Mouse (Mus musculus): ENCODE results near the gene Asb3. TPM values are rescaled to one million over a fixed set of nuclear protein-coding genes. Genes with fewer than 3 reads are reported as not detected.

Gene Asb3
- polyA plus RNA-seq (2012; rRNA removed), result 1.5 and 2.7 TPM in 2 replicates

DNA sequence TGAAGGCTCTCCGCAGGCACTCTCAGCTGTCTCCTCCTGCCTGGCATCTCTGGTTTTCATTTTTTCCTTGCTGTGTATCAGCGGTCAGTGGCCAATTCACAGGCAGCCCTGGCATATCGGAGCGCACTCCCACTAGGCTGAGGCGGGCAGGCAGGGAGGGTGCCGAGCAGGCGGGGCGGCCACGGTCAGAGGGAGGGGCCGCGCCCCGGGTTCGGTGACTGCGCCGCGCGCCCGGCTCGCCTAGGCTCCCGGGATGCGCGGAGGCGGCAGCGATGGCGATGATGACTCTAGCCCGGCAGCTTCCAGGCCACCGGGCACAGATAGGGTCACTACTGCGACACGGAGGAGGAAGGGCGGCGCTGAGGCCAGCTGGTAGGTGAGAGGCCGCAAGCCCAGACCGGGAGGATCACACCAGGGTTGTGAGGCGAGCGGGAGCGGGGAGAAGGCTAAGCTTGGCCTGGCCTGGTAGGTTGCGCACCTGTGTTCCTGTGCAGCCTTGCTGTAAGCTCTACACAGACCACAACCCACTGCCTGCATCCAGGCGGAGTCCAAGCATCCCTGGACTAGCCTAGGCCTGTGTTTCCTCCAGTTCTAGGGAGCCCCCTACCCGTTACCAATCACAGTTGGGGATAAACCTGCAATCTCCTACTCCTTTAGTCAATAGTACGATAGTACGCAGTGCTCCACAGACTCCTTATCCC is at the start of gene Asb3, which contains the start of gene Gpr75:
TSS of gene Asb3 (plus strand) at position 246 of the 701 bp plus-strand sequence.
TSS of gene Gpr75 (plus strand) at position 188 of the 701 bp plus-strand sequence.
- peak; percentile 40 for DNase-seq
- peak within 1 kb of the TSS; percentile 34 for H3K4me3 ChIP-seq (replicated peaks; ENCODE audit: extremely low read depth, low read depth, low read length)
- no peaks in the 10 kb centered on the region; the same call in 1 of the 2 replicates for H3K4me1 ChIP-seq (ENCODE audit: control insufficient read depth, insufficient read depth, low read length)
- TF ChIP-seq POLR2A (IDR thresholded peaks at IDR 0.05; ENCODE audit: borderline replicate concordance, extremely low read depth, low read depth, low read length), result no peak
- no peak for TF ChIP-seq CTCF (IDR thresholded peaks at IDR 0.05; ENCODE audit: insufficient read depth, low read length)
- 6% methylated on average over 41 of the region's 41 CpGs for WGBS

DNA sequence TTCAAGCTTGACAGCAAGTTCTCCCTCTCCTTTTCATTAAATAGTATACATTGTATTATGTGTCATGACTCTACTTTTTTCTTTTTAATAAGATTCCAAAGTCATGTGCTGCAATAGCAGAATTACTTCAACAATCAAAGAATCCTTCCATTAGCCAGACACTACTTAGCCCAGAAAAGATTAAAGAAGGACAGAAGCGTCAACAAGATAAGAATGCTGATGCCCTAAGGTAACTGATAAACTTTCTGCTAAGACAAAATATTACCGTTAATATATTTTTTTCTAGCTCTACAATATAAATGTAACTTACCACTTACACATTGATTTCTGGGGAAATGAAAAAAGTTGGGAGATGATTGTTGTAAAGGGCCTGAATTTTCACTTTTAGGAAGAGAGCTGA is 46.4 kb upstream of the Asb3 start:
- no peak for DNase-seq
- 89% methylated on average over 2 of the region's 2 CpGs for WGBS
- TF ChIP-seq CTCF (IDR thresholded peaks at IDR 0.05; ENCODE audit: insufficient read depth, low read length) (no peak), POLR2A (IDR thresholded peaks at IDR 0.05; ENCODE audit: borderline replicate concordance, extremely low read depth, low read depth, low read length) (no peak)
- Histone ChIP-seq H3K4me1 (ENCODE audit: control insufficient read depth, insufficient read depth, low read length) (no peaks in the 10 kb centered on the region), H3K4me3 (replicated peaks; ENCODE audit: extremely low read depth, low read depth, low read length) (no peak overlapping the region)

DNA sequence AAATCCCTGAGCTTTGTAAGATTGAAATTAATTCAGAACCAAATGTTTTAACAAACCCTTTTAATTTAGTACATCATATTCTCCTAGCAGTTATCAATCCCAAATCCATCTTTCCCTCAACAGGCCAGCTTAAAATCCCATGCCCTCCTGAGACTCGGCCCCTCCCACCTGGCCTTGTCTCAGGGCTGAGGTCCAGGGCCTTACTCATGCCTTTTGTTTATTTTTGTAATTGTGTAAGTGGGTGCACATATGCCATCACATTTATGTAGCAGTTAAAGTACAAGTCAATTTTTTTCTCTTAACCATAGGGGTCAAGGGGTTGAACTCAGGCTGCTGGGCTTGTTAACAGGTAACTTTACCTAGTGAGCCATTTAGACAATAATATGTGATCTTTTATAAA is 40.9 kb upstream of the Asb3 start:
- Histone ChIP-seq H3K4me3 (replicated peaks; ENCODE audit: extremely low read depth, low read depth, low read length) (no peak overlapping the region), H3K4me1 (ENCODE audit: control insufficient read depth, insufficient read depth, low read length) (no peaks in the 10 kb centered on the region)
- 62% methylated on average over 1 of the region's 1 CpGs for WGBS
- TF ChIP-seq POLR2A (IDR thresholded peaks at IDR 0.05; ENCODE audit: borderline replicate concordance, extremely low read depth, low read depth, low read length) (no peak), CTCF (IDR thresholded peaks at IDR 0.05; ENCODE audit: insufficient read depth, low read length) (no peak)
- no peak for DNase-seq

DNA sequence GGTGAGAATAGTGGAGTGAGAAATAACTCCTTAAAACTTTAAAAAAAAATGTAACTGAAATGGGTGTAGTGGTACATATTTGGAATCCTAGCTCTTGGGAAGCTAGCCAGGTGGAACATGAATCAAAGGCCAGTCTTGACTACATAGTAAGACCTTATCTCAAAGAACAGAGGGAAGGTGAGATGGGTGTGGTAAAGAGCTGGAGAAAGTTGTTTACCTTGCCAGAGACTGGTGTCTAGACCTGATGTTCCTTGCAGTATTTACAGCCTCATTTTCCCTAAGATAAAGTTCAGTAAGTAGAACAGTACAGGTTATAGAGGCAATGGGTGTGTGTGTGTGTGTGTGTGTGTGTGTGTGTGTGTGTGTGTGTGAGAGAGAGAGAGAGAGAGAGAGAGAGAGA is 12.8 kb upstream of the Asb3 start:
- H3K4me1 ChIP-seq (ENCODE audit: control insufficient read depth, insufficient read depth, low read length), result no peaks in the 10 kb centered on the region
- H3K4me3 ChIP-seq (replicated peaks; ENCODE audit: extremely low read depth, low read depth, low read length), result no peak overlapping the region
- DNase-seq, result no peak
- TF ChIP-seq CTCF (IDR thresholded peaks at IDR 0.05; ENCODE audit: insufficient read depth, low read length) (no peak), POLR2A (IDR thresholded peaks at IDR 0.05; ENCODE audit: borderline replicate concordance, extremely low read depth, low read depth, low read length) (no peak)

DNA sequence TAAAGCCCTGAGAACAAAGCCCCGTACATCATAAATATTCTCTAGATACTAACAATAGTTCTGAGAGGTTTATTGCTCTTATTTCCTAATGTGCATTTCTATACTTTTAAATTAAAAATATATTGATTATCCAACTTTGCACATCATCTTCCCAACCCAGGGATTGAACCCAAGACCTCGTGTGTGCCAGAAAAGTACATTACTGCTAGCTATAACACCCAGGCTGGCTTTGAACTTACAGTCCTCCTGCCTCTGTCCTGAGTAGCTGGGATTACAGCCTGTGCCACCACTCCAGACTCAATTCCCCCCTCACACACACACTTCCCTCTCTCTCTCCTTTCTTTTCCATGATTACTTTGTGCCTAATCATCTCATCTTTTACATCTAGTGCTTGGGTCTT is 2.9 kb downstream of the Asb3 start:
- WGBS, result 84% methylated on average over 2 of the region's 2 CpGs
- no peaks in the 10 kb centered on the region; the same call in 1 of the 2 replicates for H3K4me1 ChIP-seq (ENCODE audit: control insufficient read depth, insufficient read depth, low read length)
- TF ChIP-seq POLR2A (IDR thresholded peaks at IDR 0.05; ENCODE audit: borderline replicate concordance, extremely low read depth, low read depth, low read length) (no peak), CTCF (IDR thresholded peaks at IDR 0.05; ENCODE audit: insufficient read depth, low read length) (no peak)
- no peak for DNase-seq
- no peak overlapping the region for H3K4me3 ChIP-seq (replicated peaks; ENCODE audit: extremely low read depth, low read depth, low read length)

DNA sequence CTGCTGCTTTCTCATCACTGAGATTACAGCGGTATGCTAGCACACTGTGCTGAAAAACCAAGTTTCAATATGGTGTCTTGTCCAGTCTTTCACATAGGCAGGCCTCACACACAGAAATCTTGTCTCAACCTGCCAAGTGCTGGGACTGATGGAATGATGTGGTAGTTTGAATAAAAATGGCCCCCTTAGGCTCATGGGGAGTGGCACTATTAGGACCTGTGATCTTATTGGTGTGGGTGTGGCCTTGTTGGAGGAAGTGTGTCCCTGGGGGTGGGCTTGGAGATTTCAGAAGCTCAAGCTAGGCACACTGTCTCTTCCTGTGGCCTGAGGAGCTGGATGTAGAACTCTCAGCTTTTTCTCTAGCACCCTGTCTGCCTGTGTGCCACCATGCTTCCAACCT is 11.0 kb downstream of the Asb3 start:
- Histone ChIP-seq H3K4me3 (replicated peaks; ENCODE audit: extremely low read depth, low read depth, low read length) (no peak overlapping the region), H3K4me1 (ENCODE audit: control insufficient read depth, insufficient read depth, low read length) (no peaks in the 10 kb centered on the region)
- DNase-seq, result no peak
- no peak for TF ChIP-seq CTCF (IDR thresholded peaks at IDR 0.05; ENCODE audit: insufficient read depth, low read length)
- no peak for TF ChIP-seq POLR2A (IDR thresholded peaks at IDR 0.05; ENCODE audit: borderline replicate concordance, extremely low read depth, low read depth, low read length)
- 93% methylated on average over 1 of the region's 1 CpGs for WGBS

DNA sequence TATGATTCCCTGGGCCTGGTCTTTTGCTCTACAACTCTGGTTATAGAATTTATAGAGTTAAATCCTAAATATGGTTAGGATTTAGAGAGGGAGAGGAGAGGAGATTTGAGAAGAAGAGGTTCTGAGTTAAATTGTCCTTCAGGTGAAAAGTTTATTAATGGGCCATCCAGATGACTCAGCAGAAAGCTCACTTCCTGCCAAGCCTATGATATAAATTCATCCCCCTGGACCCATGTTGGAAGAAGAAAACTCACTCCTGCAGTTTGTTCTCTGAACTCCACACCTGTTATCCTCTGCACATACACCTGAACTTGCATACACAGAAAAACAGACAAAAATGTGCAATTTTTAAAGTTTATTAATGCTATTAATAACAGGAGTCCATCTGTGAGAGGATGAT is 14.1 kb downstream of the Asb3 start:
- Histone ChIP-seq H3K4me1 (ENCODE audit: control insufficient read depth, insufficient read depth, low read length) (no peaks in the 10 kb centered on the region), H3K4me3 (replicated peaks; ENCODE audit: extremely low read depth, low read depth, low read length) (no peak overlapping the region)
- DNase-seq, result no peak
- no peak for TF ChIP-seq CTCF (IDR thresholded peaks at IDR 0.05; ENCODE audit: insufficient read depth, low read length)
- no peak for TF ChIP-seq POLR2A (IDR thresholded peaks at IDR 0.05; ENCODE audit: borderline replicate concordance, extremely low read depth, low read depth, low read length)

DNA sequence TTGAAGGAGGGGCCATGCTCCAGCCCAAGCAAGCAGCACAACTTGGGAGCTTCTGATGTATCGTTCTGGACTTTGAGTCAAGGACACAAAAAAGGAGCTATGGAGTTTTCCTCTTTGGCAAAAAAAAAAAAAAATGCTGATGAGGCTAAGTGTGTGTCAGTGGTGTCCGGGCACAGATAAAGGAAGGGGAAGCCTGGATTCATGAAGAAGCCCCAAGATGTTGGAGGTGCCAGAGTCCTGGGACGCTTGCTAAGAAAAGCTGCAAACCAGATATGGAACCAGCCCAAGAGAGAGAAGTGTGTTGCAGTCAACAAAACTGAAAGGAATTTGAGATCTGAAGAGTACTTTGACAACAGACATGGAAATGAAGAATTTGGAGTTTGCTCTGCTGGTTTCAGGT is 27.1 kb downstream of the Asb3 start:
- H3K4me1 ChIP-seq (ENCODE audit: control insufficient read depth, insufficient read depth, low read length), result no peaks in the 10 kb centered on the region
- H3K4me3 ChIP-seq (replicated peaks; ENCODE audit: extremely low read depth, low read depth, low read length), result no peak overlapping the region
- WGBS, result 92% methylated on average over 3 of the region's 3 CpGs
- DNase-seq, result no peak
- TF ChIP-seq POLR2A (IDR thresholded peaks at IDR 0.05; ENCODE audit: borderline replicate concordance, extremely low read depth, low read depth, low read length) (no peak), CTCF (IDR thresholded peaks at IDR 0.05; ENCODE audit: insufficient read depth, low read length) (no peak)

DNA sequence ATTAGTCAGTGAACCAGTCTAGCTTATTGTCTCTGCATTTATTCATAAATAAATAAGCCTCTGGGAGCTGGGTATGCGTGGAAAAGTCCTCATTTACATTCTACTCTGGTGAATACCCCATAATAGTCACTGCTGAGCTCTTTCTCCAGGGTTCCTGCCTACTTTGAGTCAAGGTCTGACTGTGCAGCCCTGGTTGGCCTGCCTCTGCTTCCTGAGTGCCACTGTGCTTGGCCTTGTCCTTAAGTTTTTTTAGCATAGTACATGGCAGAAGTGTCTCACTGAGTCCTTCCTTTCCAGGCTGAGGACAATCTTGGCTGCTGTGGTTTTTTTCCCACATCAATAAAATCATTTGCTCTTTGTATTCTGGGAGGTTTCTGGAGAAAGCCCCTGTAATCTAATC is 35.4 kb downstream of the Asb3 start:
- H3K4me3 ChIP-seq (replicated peaks; ENCODE audit: extremely low read depth, low read depth, low read length), result no peak overlapping the region
- no peaks in the 10 kb centered on the region for H3K4me1 ChIP-seq (ENCODE audit: control insufficient read depth, insufficient read depth, low read length)
- DNase-seq, result no peak
- no peak for TF ChIP-seq CTCF (IDR thresholded peaks at IDR 0.05; ENCODE audit: insufficient read depth, low read length)
- no peak for TF ChIP-seq POLR2A (IDR thresholded peaks at IDR 0.05; ENCODE audit: borderline replicate concordance, extremely low read depth, low read depth, low read length)
- 76% methylated on average over 1 of the region's 1 CpGs for WGBS

DNA sequence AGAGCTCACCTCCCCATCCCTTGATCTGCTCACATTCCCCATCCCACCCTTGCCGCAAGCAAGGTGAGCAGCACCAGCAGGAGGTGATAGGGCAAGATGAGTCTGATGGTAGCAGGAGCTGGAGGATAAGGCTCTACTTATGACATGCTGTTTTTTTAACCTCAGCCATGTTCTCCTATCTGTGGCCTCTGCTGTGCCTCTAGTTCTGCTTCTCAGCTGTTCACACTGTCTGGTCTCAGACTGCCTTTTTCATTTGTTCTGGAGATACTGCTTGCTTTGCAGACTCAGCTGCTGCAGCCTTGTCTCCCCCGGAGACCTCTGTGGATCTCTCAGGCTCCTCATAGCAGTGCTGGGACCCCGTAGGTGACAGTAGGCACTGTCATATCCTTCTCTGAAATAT is 38.1 kb downstream of the Asb3 start:
- no peak overlapping the region for H3K4me3 ChIP-seq (replicated peaks; ENCODE audit: extremely low read depth, low read depth, low read length)
- DNase-seq, result no peak
- TF ChIP-seq POLR2A (IDR thresholded peaks at IDR 0.05; ENCODE audit: borderline replicate concordance, extremely low read depth, low read depth, low read length) (no peak), CTCF (IDR thresholded peaks at IDR 0.05; ENCODE audit: insufficient read depth, low read length) (no peak)
- 98% methylated on average over 3 of the region's 3 CpGs for WGBS
- no peaks in the 10 kb centered on the region for H3K4me1 ChIP-seq (ENCODE audit: control insufficient read depth, insufficient read depth, low read length)

Data from lung, adult 2 months (tissue).